Mouse (Mus musculus) small intestine, adult 2 months (tissue): ENCODE data around the gene Arhgap17. TPM values are rescaled to one million over a fixed set of nuclear protein-coding genes. Genes with fewer than 3 reads are reported as not detected.
A peak's percentile ranks its signal among the peaks of the same experiment; 100 is the strongest.

Experiments
- H3K27ac ChIP-seq: fragments of 200-500 bp; 2 replicates; pipeline ENCODE4 v1.5.1; 2012; ENCODE audit warnings: low read depth, low read length, control low read depth, inconsistent platforms; ENCODE audit not compliant: insufficient read depth
- H3K27me3 ChIP-seq: fragments of 200-500 bp; 2 replicates; pipeline ENCODE4 v1.6.1; 2012; ENCODE audit warnings: mild to moderate bottlenecking, moderate library complexity, low read length, inconsistent platforms; ENCODE audit not compliant: control insufficient read depth, insufficient read depth
- H3K36me3 ChIP-seq: fragments of 200-500 bp; 2 replicates; pipeline ENCODE4 v1.6.1; 2012; ENCODE audit warnings: mild to moderate bottlenecking, low read length, control low read depth, inconsistent platforms; ENCODE audit not compliant: control insufficient read depth, insufficient read depth
- H3K4me1 ChIP-seq: fragments of 200-500 bp; 2 replicates; pipeline ENCODE4 v1.6.1; 2012; ENCODE audit warnings: low read length, inconsistent platforms, mixed read lengths; ENCODE audit not compliant: control insufficient read depth, insufficient read depth, insufficient read length
- H3K4me3 ChIP-seq: fragments of 200-500 bp; 2 replicates; pipeline ENCODE4 v1.5.1; 2012; ENCODE audit warnings: low read depth, mild to moderate bottlenecking, control low read depth, inconsistent platforms, low read length, moderate library complexity
- CTCF ChIP-seq: fragments of 200-500 bp; IDR thresholded peaks from 2 replicates; pipeline ENCODE4 v1.5.1; 2012; ENCODE audit warnings: low read depth, mild to moderate bottlenecking, control low read depth, inconsistent platforms, low read length, moderate library complexity, mixed read lengths; ENCODE audit not compliant: insufficient replicate concordance, insufficient read length; ENCODE audit errors: extremely low read depth
- POLR2A ChIP-seq: fragments of 200-500 bp; IDR thresholded peaks from 2 replicates; pipeline ENCODE4 v1.6.1; 2012; ENCODE audit warnings: low read depth, mild to moderate bottlenecking, control low read depth, inconsistent platforms, low read length, moderate library complexity
- WGBS: fragments of 180-500 bp; shearing (Covaris S2); methylation state at CpG from one replicate; pipeline ENCODE4 v1.1.7; 2018; 5-methylcytosine and 5-hydroxymethylcytosine counted together
- polyA plus RNA-seq: library from polyadenylated mRNA; depleted of rRNA; stranded (reverse); fragments of >200 nt; gene quantifications from 2 replicates; pipeline ENCODE4 v1.2.3, GENCODE M21; 2012

The Arhgap17 gene
- polyA plus RNA-seq, 1 experiment = 69.8 TPM

GRCm38 (mm10) chr7:123253396-123253795 is 116.3 kb downstream of the Arhgap17 start:
- WGBS = 84% methylated on average over 7 of the region's 7 CpGs
- no peak overlapping the region for H3K4me3 ChIP-seq
- H3K27ac ChIP-seq = no peak overlapping the region
- peaks cover 3% of the 10 kb centered on the region; the same call in 1 of the 2 replicates for H3K4me1 ChIP-seq
- H3K36me3 ChIP-seq = peaks cover 11% of the 10 kb centered on the region
- H3K27me3 ChIP-seq = no peaks in the 10 kb centered on the region
- TF ChIP-seq CTCF (no peak), POLR2A (no peak)

GRCm38 (mm10) chr7:123251343-123251742 is 118.4 kb downstream of the Arhgap17 start:
- no peak for TF ChIP-seq CTCF
- no peak for TF ChIP-seq POLR2A
- 66% methylated on average over 6 of the region's 6 CpGs for WGBS
- peaks cover 15% of the 10 kb centered on the region; the same call in 1 of the 2 replicates for H3K4me1 ChIP-seq
- H3K4me3 ChIP-seq = no peak overlapping the region
- peaks cover 7% of the 10 kb centered on the region for H3K36me3 ChIP-seq
- no peak overlapping the region for H3K27ac ChIP-seq
- H3K27me3 ChIP-seq = no peaks in the 10 kb centered on the region

GRCm38 (mm10) chr7:123248166-123248565 is 121.5 kb downstream of the Arhgap17 start:
- peaks cover 32% of the 10 kb centered on the region; the same call in 1 of the 2 replicates for H3K4me1 ChIP-seq
- H3K27me3 ChIP-seq = no peaks in the 10 kb centered on the region
- peak overlapping the region; percentile 83 for H3K27ac ChIP-seq
- no peak overlapping the region for H3K4me3 ChIP-seq
- 25% methylated on average over 2 of the region's 2 CpGs for WGBS
- TF ChIP-seq POLR2A = no peak
- TF ChIP-seq CTCF = no peak
- peaks cover 6% of the 10 kb centered on the region; the same call in 1 of the 2 replicates for H3K36me3 ChIP-seq

- WGBS = 16% methylated on average over 4 of the region's 4 CpGs
- no peak overlapping the region for H3K4me3 ChIP-seq
- H3K4me1 ChIP-seq = peaks cover 32% of the 10 kb centered on the region; the same call in 1 of the 2 replicates
- TF ChIP-seq CTCF (no peak), POLR2A (no peak)
- H3K36me3 ChIP-seq = peaks cover 5% of the 10 kb centered on the region; the same call in 1 of the 2 replicates
- H3K27me3 ChIP-seq = no peaks in the 10 kb centered on the region
- peak overlapping the region; percentile 81 for H3K27ac ChIP-seq
Observed at GRCm38 (mm10) chr7:123246504-123247084, 123.1 kb downstream of the Arhgap17 start.

GRCm38 (mm10) chr7:123244833-123245232 is 124.9 kb downstream of the Arhgap17 start:
- 32% methylated on average over 1 of the region's 1 CpGs for WGBS
- TF ChIP-seq POLR2A (no peak), CTCF (no peak)

GRCm38 (mm10) chr7:123242241-123242640 is 127.5 kb downstream of the Arhgap17 start:
- TF ChIP-seq POLR2A = no peak
- TF ChIP-seq CTCF = no peak
- Histone ChIP-seq H3K27me3 (no peaks in the 10 kb centered on the region), H3K4me3 (no peak overlapping the region), H3K27ac (no peak overlapping the region), H3K36me3 (peaks cover 18% of the 10 kb centered on the region), H3K4me1 (peaks cover 20% of the 10 kb centered on the region; the same call in 1 of the 2 replicates)
- 61% methylated on average over 7 of the region's 7 CpGs for WGBS

More at GRCm38 (mm10) chr7:123244833-123245232, 124.9 kb downstream of the Arhgap17 start:
- Histone ChIP-seq H3K4me3 (no peak overlapping the region), H3K36me3 (peaks cover 8% of the 10 kb centered on the region; the same call in 1 of the 2 replicates), H3K27ac (peak overlapping the region; percentile 80; the same call in 1 of the 2 replicates), H3K27me3 (no peaks in the 10 kb centered on the region), H3K4me1 (peaks cover 32% of the 10 kb centered on the region; the same call in 1 of the 2 replicates)

GRCm38 (mm10) chr7:123240064-123240463 is 129.7 kb downstream of the Arhgap17 start:
- Histone ChIP-seq H3K4me3 (no peak overlapping the region), H3K36me3 (peaks cover 16% of the 10 kb centered on the region), H3K4me1 (peaks cover 7% of the 10 kb centered on the region; the same call in 1 of the 2 replicates), H3K27ac (no peak overlapping the region), H3K27me3 (no peaks in the 10 kb centered on the region)
- no peak for TF ChIP-seq CTCF
- TF ChIP-seq POLR2A = no peak
- 64% methylated on average over 6 of the region's 6 CpGs for WGBS
